ENCODE assay signal across 8 mouse cellular contexts in the genomic region with DNA sequence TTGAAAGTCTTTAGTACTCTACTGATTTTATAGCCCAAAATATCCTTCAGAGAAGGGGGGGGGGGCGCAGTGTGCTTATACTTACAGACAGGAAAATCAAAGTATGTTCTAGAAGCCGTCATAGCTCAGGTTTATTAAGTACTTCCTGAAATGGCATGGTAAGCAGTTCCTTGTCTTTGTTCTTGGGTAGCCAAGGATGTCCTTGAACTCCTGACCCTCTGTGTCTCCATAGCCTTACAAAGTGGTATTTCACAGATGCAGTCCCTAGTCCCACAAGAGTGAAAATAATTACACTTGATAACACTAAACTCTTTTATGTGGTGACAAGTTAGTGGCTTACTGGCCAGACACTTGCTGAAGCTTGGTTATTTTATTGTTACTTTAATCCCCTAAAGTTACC. TPM values are rescaled to one million over a fixed set of nuclear protein-coding genes. Genes with fewer than 3 reads are reported as not detected.
A peak's percentile ranks its signal among the peaks of the same experiment; 100 is the strongest.
DNase-seq lines count a peak whose midpoint lies in the region; ATAC-seq and TF ChIP-seq lines count a peak whose summit lies in the region.

No protein-coding gene starts in this region.

- WGBS in forebrain, embryonic 14.5 days: 10% methylated on average over 2 of the region's 2 CpGs
- WGBS in liver, postnatal 0 days (ENCODE audit: insufficient replicate concordance): 46% methylated on average over 2 of the region's 2 CpGs

- no peak for ATAC-seq in forebrain, embryonic 14.5 days
- ATAC-seq in liver, postnatal 0 days: no peak

- no peaks in the 10 kb centered on the region for H3K9me3 ChIP-seq in forebrain, embryonic 14.5 days (replicated peaks; ENCODE audit: control insufficient read depth, low read length)
- H3K9me3 ChIP-seq in liver, postnatal 0 days (ENCODE audit: low read length): no peaks in the 10 kb centered on the region

- peak overlapping the region; percentile 95 for H3K4me3 ChIP-seq in forebrain, embryonic 14.5 days (ENCODE audit: low read depth, low read length)
- H3K4me3 ChIP-seq in liver, postnatal 0 days (ENCODE audit: low read depth, low read length): peak overlapping the region; percentile 99; the same call in 1 of the 2 replicates

- peak overlapping the region; percentile 100 for H3K9ac ChIP-seq in forebrain, embryonic 14.5 days (ENCODE audit: low read length)
- no peak overlapping the region for H3K9ac ChIP-seq in liver, postnatal 0 days (replicated peaks)

- intact Hi-C loops in left cerebral cortex, postnatal 25 days (cut with DNase I): loop anchor here (2.0 to 10.0 kb wide), 2 partner anchors 40 to 90 kb away; no protein-coding TSS in a partner anchor

- H3K36me3 ChIP-seq in forebrain, embryonic 14.5 days (ENCODE audit: control insufficient read depth, insufficient read depth, low read length): no peaks in the 10 kb centered on the region
- H3K36me3 ChIP-seq in liver, postnatal 0 days (replicated peaks; ENCODE audit: insufficient read depth, low read length): no peaks in the 10 kb centered on the region

- H3K4me1 ChIP-seq in forebrain, embryonic 14.5 days (ENCODE audit: control insufficient read depth, insufficient read depth, low read length): peaks cover 41% of the 10 kb centered on the region
- peaks cover 22% of the 10 kb centered on the region for H3K4me1 ChIP-seq in liver, postnatal 0 days (ENCODE audit: insufficient read depth)

- TF ChIP-seq EP300 in liver, postnatal 0 days (IDR thresholded peaks at IDR 0.05; ENCODE audit: low read depth): no peak

- no peak for TF ChIP-seq CTCF in liver, postnatal 0 days (IDR thresholded peaks at IDR 0.05; ENCODE audit: low read depth)

- H3K27ac ChIP-seq in forebrain, embryonic 14.5 days (ENCODE audit: low read depth, low read length): peak overlapping the region; percentile 100
- peak overlapping the region; percentile 100; the same call in 1 of the 2 replicates for H3K27ac ChIP-seq in liver, postnatal 0 days (ENCODE audit: low read depth)

- peak; percentile 50 for DNase-seq in cerebellum, adult 9-10 months
- DNase-seq in cerebellum, adult 8-10 months: no peak
- DNase-seq in A20 (ENCODE audit: low read depth, low spot score): peak; percentile 66
- peak; percentile 36 for DNase-seq in forebrain, embryonic 14.5 days (ENCODE audit: low spot score)
- no peak for DNase-seq in liver, postnatal 0 days
- no peak for DNase-seq in gastrocnemius, postnatal 10 days
- DNase-seq in thymus, postnatal 25 days: no peak
- no peak for DNase-seq in left cerebral cortex, postnatal 25 days (ENCODE audit: low spot score in 2 of 2)

- H3K27me3 ChIP-seq in forebrain, embryonic 14.5 days (replicated peaks; ENCODE audit: control insufficient read depth, insufficient read depth, low read length): no peaks in the 10 kb centered on the region
- H3K27me3 ChIP-seq in liver, postnatal 0 days (ENCODE audit: insufficient read depth, low read length): no peaks in the 10 kb centered on the region

- peak overlapping the region; percentile 84 for H3K4me2 ChIP-seq in forebrain, embryonic 14.5 days (ENCODE audit: low read length)
- H3K4me2 ChIP-seq in liver, postnatal 0 days (ENCODE audit: low read depth, low read length): peak overlapping the region; percentile 82

RNA-seq across cellular contexts. Expression of a gene that starts 0.9 kb away (rescaled TPM):
- polyA plus RNA-seq in forebrain, embryonic 14.5 days (2014; fragmentation: Nextera tagmentation; extraction: Ambion mirVana): 0.85 and 1.1 TPM in 2 replicates
- polyA plus RNA-seq in liver, postnatal 0 days (2015; fragmentation: Nextera tagmentation; extraction: Ambion mirVana): 15.0 and 17.3 TPM in 2 replicates
- 1 to 10 TPM; 1.2 to 1.6 TPM for total RNA-seq in gastrocnemius, postnatal 10 days (2021)
- total RNA-seq in left cerebral cortex, postnatal 25 days (2021): 1 to 10 TPM; 2.1 to 2.4 TPM

RNA-seq across cellular contexts. Expression of a gene that starts 1.0 kb away (rescaled TPM):
- 81.2 and 90.8 TPM in 2 replicates for polyA plus RNA-seq in forebrain, embryonic 14.5 days (2014; fragmentation: Nextera tagmentation; extraction: Ambion mirVana)
- 12.1 and 12.4 TPM in 2 replicates for polyA plus RNA-seq in liver, postnatal 0 days (2015; fragmentation: Nextera tagmentation; extraction: Ambion mirVana)
- 10 to 100 TPM; 15.9 to 24.0 TPM for total RNA-seq in gastrocnemius, postnatal 10 days (2021)
- 10 to 100 TPM; 46.3 to 52.0 TPM for total RNA-seq in left cerebral cortex, postnatal 25 days (2021)

RNA-seq across cellular contexts. Expression of a gene that starts 34.9 kb away (rescaled TPM):
- 0.36 and 0.37 TPM in 2 replicates for polyA plus RNA-seq in forebrain, embryonic 14.5 days (2014; fragmentation: Nextera tagmentation; extraction: Ambion mirVana)
- 66.9 and 67.6 TPM in 2 replicates for polyA plus RNA-seq in liver, postnatal 0 days (2015; fragmentation: Nextera tagmentation; extraction: Ambion mirVana)
- under 1 TPM; 0.56 to 0.75 TPM for total RNA-seq in gastrocnemius, postnatal 10 days (2021)
- under 1 TPM; 0.46 to 0.78 TPM for total RNA-seq in left cerebral cortex, postnatal 25 days (2021)

RNA-seq across cellular contexts. Expression of a gene that starts 45.0 kb away (rescaled TPM):
- polyA plus RNA-seq in forebrain, embryonic 14.5 days (2014; fragmentation: Nextera tagmentation; extraction: Ambion mirVana): 38.6 and 47.9 TPM in 2 replicates
- 2.8 and 2.9 TPM in 2 replicates for polyA plus RNA-seq in liver, postnatal 0 days (2015; fragmentation: Nextera tagmentation; extraction: Ambion mirVana)
- total RNA-seq in gastrocnemius, postnatal 10 days (2021): 10 to 100 TPM; 12.2 to 12.3 TPM
- total RNA-seq in left cerebral cortex, postnatal 25 days (2021): 10 to 100 TPM; 79.0 to 84.4 TPM

Comparison
In these comparisons a context has a peak if more than half of its experiments do, and no peak if none do; other contexts are left out.
1. DNase-seq: peak in cerebellum, adult 9-10 months (single experiment), A20 (single experiment) and forebrain, embryonic 14.5 days (single experiment); none in cerebellum, adult 8-10 months (single experiment), liver, postnatal 0 days (single experiment), gastrocnemius, postnatal 10 days (single experiment), thymus, postnatal 25 days (single experiment) and left cerebral cortex, postnatal 25 days (0 of 2).